Mouse (Mus musculus) gastrocnemius, adult 2 months (tissue): ENCODE results near the gene Tmem100. TPM values are rescaled to one million over a fixed set of nuclear protein-coding genes. Genes with fewer than 3 reads are reported as not detected.
A peak's percentile ranks its signal among the peaks of the same experiment; 100 is the strongest.

Source experiments
- DNase-seq: peaks from one replicate; pipeline ENCODE4 v3.0.0; 2022
- H3K27ac ChIP-seq: fragments of 200-600 bp; 2 replicates; pipeline ENCODE4 v1.8.1; 2022; ENCODE audit warnings: mild to moderate bottlenecking
- H3K4me3 ChIP-seq: fragments of 200-600 bp; 2 replicates; pipeline ENCODE4 v1.8.1; 2022; ENCODE audit warnings: mild to moderate bottlenecking, moderate library complexity
- CTCF ChIP-seq: fragments of 200-600 bp; IDR thresholded peaks from 2 replicates; pipeline ENCODE4 v1.8.1; 2022; ENCODE audit warnings: antibody characterized with exemption, mild to moderate bottlenecking, moderate library complexity
- intact Hi-C: fragments of 180-260 bp; cut with DNase I; formaldehyde crosslinking; loops from one replicate; pipeline ENCODE4 v1.15.1; 2025
- total RNA-seq, 2 experiments: library from RNA; stranded (reverse); gene quantifications; 2 replicates each; pipeline ENCODE4 v1.2.3; 2021

Tmem100 gene
- total RNA-seq, 2 experiments from 2014 or later = 7.4 to 19.2 TPM

DNA sequence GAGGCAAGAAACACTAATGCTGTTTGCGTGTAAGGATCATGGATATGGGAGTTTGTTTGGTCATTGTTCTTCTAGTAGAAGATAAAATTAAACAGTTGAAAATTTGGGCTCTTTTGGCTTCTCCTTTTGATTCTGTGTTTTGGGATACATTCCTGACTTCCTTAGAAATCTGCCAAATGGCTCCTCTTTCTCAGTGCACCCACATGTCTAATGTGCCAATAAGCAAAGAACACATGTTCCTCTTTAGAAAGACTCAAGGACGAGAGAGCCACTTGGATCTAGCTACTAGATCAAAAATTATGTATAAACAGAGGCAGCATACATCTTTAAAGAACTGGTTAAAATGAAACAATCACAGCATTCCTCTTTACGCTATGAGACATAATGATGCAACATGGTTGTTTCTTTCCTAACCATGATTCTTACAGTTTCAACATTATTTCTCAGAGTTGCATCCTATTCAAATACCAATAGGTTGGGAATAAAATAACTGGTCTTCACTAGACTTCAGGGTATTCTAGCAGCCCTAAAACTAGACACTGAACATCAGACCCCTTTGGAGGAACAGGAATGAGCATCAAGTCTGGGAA lies 50.6 kb downstream of the Tmem100 start:
- Histone ChIP-seq H3K4me3 (no peak overlapping the region), H3K27ac (no peak overlapping the region)
- no peak for TF ChIP-seq CTCF
- intact Hi-C loops = no loop called here
- no peak for DNase-seq

DNA sequence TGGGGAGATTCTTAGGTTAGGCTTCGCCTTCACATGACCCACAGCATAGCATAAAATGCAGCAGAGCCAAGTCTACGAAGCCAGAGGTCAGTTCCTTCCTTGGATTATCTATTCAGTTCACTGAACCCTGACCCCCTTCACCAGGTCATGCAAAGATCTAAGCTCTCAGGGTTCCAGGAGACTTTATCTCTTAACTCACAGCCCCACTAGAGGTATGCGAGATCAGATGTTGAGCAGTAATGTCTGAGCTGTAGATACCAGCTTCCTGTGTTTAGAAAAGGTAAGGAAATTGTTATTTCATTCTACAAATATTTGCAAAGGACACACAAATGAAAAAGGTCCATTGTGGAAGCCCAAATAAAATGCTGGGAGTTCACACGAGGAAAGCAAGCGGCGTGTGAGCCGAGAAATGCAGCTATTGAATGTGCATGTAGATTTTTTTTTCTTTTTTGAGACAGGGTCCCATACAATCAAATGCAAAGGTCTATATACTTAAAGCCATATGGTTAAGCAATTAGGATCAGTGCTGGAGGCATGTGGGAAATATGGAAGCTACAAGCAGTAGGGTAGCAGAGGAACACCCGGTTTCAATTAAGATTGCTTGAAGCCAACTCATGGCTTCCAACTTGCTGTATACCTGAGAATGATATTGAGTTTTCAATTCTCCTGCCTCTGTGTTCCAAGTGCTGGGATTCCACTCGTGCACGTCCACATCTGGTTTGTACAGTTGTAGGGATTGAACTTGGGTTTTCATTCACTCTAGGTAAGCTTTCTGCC lies 51.9 kb downstream of the Tmem100 start:
- Histone ChIP-seq H3K4me3 (no peak overlapping the region), H3K27ac (no peak overlapping the region)
- no peak for DNase-seq
- no peak for TF ChIP-seq CTCF
- intact Hi-C loops = no loop called here

DNA sequence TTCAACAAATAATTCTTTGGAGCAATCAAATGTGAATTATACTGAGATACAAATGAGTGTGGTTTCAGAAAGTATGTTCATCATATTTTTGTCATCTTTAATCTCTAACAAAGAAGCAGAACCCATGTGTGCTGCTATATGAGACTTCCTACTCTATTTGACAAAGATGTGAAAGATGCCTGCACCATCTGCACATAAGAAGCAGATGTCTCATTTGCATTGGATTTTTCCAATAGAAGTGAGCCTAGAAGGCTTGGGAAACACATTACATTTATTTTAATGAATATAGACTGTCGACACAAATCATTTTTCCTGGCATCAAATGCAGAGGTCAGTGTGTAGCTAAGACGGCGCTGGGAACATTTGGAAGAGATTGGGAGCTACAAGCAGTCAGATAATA lies 52.9 kb downstream of the Tmem100 start:
- no peak overlapping the region for H3K27ac ChIP-seq
- no peak for DNase-seq
- no peak for TF ChIP-seq CTCF
- no peak overlapping the region for H3K4me3 ChIP-seq
- intact Hi-C loops = no loop called here

DNA sequence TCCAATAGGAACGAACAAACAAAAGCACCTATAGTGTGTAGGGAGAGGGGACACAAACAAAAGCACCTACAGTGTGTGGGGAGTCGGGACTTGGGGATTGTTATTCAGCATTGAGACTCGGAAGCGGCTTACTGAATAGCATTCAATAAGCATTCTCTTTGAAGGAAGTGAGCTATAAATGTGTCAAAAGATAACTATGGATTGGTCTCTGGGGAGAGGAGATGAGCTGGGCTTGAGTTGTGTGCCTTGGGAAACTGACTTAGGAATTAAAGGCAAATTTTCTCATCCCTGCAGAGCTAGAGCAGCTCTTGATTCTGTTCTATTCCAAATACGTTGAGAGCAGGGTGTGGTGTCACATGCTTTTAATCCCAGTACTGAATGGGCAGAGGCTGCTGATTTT lies 54.0 kb downstream of the Tmem100 start:
- intact Hi-C loops = no loop called here
- no peak for DNase-seq

More for the DNA sequence above, 54.0 kb downstream of the Tmem100 start:
- no peak overlapping the region for H3K4me3 ChIP-seq
- no peak for TF ChIP-seq CTCF
- H3K27ac ChIP-seq = peak overlapping the region; percentile 31; the same call in 1 of the 2 replicates

Other genes starting within 250 kb of the Tmem100 start
- gene Pctp, start 27.5 kb upstream of the Tmem100 start, total RNA-seq = 1 to 10 TPM; 2.8 to 4.0 TPM
- 1 to 10 TPM; 1.2 to 2.7 TPM for gene Gm45716, start 157.3 kb downstream of the Tmem100 start, total RNA-seq
- gene Mmd, start 219.1 kb downstream of the Tmem100 start, total RNA-seq = 1 to 10 TPM; 9.2 to 9.5 TPM